Mouse (Mus musculus): ENCODE data around the gene Sec22b. TPM values are rescaled to one million over a fixed set of nuclear protein-coding genes. Genes with fewer than 3 reads are reported as not detected.

The Sec22b gene
- 100 to 1,000 TPM; 111 to 140 TPM for total RNA-seq (2021)
- long read RNA-seq, experiment 1, transcript Sec22b-201 (5 exons, 2,810 nt): major isoform, 154 of 170 reads
- long read RNA-seq, experiment 1, partial matches to known transcripts: 2 of 170 reads
- long read RNA-seq, experiment 1, other reads (novel, unspliced or antisense): 11 of 170 reads
- long read RNA-seq, experiment 2, transcript Sec22b-201 (5 exons, 2,810 nt): major isoform, 38 of 42 reads
- long read RNA-seq, experiment 2, partial matches to known transcripts: 0 of 42 reads
- long read RNA-seq, experiment 2, other reads (novel, unspliced or antisense): 2 of 42 reads

GRCm38 (mm10) chr3:97900516-97901490 is at the start of gene Sec22b:
Gene Sec22b, plus strand, starts transcription at chr3:97901190.
- DNase-seq: peak; percentile 88 to 89

GRCm38 (mm10) chr3:97851803-97852202 is 49.2 kb upstream of the Sec22b start:
- no peak for DNase-seq

GRCm38 (mm10) chr3:97854575-97855384 is 46.2 kb upstream of the Sec22b start:
- DNase-seq: no peak

DNA sequence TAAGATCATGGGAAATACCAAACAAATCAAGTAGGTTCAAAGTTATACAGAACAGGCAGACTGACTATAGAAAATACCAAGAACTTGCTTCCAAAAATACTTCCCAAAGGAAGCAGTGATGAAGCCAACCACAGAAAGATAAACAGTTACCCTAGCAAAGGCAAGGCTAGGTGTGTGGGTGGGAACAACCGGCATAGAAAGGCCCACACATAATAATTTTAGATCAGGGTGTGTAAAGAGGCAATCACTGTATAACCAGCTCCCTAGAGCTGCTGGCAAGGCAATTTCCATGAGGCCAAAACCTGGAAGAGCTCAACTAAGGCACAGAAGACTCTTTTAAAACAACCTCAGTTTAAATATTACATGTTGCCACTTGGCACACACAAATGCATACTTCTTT is 41.6 kb upstream of the Sec22b start:
- DNase-seq: no peak

DNA sequence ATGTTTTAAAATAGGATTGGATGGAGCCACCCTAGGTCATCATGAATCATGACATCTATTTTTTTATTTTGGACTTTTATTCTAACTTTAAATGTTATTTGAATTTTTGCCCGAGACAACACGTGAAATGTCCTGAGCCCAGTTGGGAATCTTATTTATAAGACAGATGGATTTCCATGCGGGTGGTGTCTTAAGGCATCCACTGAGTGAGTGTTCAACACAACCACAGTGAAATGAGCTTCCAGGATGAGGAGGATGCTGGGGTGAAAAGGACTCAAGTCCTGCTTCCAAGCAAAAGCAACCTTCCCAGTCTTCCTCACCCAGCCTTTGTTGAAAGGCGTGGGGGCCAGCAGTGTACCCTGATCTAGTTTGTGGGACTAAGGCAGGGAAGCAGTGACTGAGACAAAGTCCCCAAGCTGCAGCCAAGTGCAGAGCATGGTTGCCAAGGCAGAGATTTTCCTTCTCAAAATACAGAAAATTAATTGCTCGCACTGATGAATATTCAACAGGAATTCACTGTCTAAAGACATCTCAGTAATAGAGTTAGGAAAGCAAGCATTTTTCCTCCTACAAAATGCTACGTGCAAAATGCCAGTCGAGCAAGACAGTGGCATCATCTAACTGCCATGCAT is 40.1 kb upstream of the Sec22b start:
- DNase-seq: no peak

- DNase-seq: no peak
Measured at GRCm38 (mm10) chr3:97866696-97867095, 34.3 kb upstream of the Sec22b start.

DNA sequence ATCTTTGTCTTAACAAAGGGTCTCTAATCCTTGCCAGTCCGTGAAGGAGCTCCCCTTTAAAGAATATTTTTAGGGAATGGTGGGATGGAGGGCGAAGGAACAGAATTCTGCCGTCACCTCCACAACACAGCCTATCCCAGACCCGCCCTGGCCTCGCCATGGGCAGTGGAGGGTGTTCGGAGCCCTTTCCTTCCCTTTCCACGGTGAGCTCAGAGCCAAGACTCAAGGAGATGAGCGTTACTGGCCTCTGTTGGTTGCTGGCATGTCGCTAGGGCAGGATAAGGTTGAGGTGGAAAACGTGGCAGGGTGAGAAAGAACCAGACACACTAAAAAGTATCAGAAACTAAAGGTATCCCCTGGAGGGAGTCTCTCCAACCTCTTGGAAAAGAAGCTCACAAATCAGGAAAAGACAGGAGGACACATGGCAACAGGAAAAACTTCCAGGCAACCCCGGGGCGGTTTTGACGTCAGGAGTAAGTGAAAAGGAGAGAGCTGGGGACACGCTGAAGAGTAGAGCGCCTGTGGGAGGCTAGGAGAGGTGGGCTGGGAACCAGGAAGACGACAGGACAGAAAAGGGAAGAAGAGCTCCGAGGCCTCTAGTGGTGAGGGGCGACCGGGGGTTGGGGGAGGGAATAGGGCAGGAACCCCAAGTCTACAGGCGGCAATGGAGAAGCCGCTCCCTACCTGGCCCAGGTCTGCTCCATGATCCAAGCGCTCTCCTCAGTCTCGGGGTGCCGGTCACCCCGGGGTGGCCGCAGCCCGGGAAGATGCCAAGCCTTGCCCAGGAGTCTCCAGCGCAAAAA is 33.6 kb upstream of the Sec22b start:
- DNase-seq: peak in 1 of 2 experiments; percentile 8

GRCm38 (mm10) chr3:97868024-97868689 is 32.8 kb upstream of the Sec22b start:
- DNase-seq: peak; percentile 83 to 85

DNA sequence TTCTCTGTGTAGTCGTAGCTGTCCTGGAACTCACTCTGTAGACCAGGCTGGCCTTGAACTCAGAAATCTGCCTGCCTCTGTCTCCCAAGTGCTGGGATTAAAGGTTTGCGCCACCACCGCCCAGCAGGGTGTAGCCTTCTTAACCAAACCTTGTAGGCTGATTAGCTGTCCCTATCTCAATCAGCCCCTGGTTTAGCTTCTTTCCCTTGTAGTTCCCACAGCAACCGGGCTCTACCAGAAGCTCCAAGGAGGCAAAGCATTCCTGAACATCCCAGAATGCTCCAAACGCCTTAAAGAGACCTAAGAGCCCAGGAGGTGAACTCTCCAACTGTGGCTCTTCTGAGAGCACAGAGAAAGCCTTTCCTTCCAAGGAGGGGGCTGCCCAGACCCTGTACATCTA is 32.3 kb upstream of the Sec22b start:
- no peak for DNase-seq

DNA sequence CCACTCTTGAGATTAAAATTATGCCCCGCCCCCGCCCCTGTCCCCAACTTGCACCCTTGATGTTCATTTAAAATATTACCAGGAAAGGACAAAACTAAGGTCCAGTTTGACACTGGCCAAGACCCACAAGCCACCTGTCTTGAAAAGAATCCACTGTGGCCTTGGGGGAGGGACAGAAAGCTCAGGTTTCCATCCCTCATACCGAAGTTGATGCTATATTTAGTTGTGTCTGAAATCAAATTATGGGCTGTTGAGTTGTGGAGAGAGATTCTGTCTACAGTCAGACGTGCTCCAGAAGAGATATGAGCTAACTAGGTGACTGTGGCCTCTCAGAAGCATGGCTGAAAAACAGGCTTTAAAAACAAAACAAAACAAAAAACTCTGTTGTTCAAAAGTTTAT is 31.3 kb upstream of the Sec22b start:
- DNase-seq: no peak

DNA sequence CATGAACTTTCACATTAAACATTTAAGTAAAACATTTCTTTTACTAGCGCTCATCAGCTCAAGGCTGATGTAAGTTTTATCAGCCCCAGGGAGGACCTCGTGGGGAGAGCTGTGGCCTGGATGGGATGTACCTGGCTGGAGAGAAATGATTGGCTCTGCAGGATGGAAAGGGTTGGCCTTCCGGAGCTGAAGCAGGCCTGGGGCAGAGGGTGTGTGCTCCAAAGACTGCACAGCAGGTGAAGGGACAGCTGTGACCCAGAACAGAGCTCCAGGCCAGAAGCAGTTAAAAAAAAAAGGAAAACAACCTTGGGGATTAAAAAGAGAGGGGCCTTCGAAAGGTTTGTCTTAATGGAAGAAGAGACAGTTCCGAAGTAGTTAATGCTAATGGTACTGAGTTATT is 26.2 kb upstream of the Sec22b start:
- no peak for DNase-seq

DNA sequence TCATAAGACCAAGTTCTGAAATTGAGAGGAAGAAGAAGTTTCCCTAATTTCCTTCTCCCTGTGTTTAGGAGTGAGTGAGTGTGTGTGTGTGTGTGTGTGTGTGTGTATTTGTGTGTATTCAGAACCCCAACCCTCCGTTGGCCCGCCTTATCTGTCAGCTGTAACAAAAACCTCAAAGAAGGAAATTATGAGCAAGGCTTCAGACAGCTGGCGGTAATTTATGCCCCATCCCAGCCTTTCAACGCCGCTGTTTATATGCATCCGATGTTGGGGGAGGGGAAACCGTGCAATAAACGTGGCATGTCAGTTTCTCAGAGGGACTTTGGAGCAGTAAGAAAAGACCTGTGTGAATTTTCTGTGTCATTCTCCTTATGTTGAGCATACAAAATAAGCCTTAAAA is 24.7 kb upstream of the Sec22b start:
- DNase-seq: no peak

DNA sequence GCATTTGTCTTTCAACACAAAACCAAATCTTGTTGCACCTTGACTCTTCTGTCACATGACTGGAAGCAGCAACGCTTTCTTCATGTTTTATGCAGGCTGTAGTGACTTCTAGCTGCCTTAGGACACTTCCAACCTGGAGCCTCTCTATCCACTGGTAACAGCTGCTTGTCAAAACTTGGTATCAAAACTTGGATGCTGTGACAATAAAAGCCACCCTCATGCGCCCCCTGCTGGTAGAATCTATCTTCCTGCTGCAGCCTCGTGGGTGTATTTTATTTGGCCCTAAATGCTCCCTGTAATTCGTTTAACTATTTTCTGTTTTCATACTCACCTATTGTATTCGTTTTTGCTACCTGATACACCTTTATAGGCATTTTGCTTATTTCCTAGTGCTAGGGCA is 21.8 kb upstream of the Sec22b start:
- DNase-seq: peak; percentile 80 to 89

- DNase-seq: no peak
Measured at GRCm38 (mm10) chr3:97881576-97881975, 19.4 kb upstream of the Sec22b start.

GRCm38 (mm10) chr3:97887785-97888167 is 13.2 kb upstream of the Sec22b start:
- DNase-seq: no peak

- peak in 1 of 2 experiments; percentile 8 for DNase-seq
Measured at GRCm38 (mm10) chr3:97888168-97888901, 12.7 kb upstream of the Sec22b start, which contains the start of gene Pde4dip. Gene Pde4dip, minus strand, starts transcription at chr3:97888707.

DNA sequence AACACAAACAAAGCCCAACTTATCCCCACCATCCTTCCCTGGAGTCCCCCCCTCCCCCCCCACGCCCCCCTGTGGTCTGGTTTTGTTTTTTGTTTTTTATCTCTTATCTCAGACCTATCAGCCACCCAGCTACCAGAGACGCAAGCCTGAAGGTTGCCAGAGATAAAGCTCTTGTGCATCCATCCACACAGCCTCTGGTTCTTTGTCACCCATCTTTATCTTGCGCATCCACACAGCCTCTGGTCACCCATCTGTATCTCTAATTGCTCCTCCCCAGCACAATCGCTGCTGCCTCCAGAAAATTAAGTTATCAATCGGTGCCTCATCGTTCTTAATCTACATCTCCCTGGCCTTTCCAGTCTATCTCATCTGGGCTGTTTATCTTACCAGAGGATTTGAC is 10.8 kb upstream of the Sec22b start:
- no peak for DNase-seq

- peak; percentile 35 to 44 for DNase-seq
Measured at GRCm38 (mm10) chr3:97894695-97895094, 6.3 kb upstream of the Sec22b start.

GRCm38 (mm10) chr3:97898381-97898780 is 2.6 kb upstream of the Sec22b start:
- no peak for DNase-seq

- no peak for DNase-seq
Measured at GRCm38 (mm10) chr3:97901586-97901985, 596 bp downstream of the Sec22b start.
